Mouse (Mus musculus) kidney, postnatal 0 days (tissue): ENCODE measurements at regions not wholly inside any gene's neighbourhood (a gene's known extent, or its start where the extent isn't known, plus 50 kb on each side); places are given as distances from the start of the nearest gene placed in this dataset.

ENCODE experiments used
- ATAC-seq: fragments of 200-750 bp; cut with Nextera tagmentation; replicated peaks from 2 replicates; pipeline ENCODE4 v1.8.0; 2017; ENCODE audit warnings: low read depth, moderate number of reproducible peaks, moderate TSS enrichment, moderate library complexity; ENCODE audit not compliant: low FRiP score
- DNase-seq: peaks from one replicate; pipeline ENCODE4 v3.0.0-alpha.2; 2016; ENCODE audit warnings: low spot score
- H3K27ac ChIP-seq: fragments of 300-500 bp; sonication (generic); 2 replicates; pipeline ENCODE4 v1.5.1; 2014; ENCODE audit warnings: mild to moderate bottlenecking
- H3K27me3 ChIP-seq: fragments of 300-500 bp; sonication (generic); 2 replicates; pipeline ENCODE4 v1.6.1; 2014; ENCODE audit warnings: low read length, mixed read lengths; ENCODE audit not compliant: insufficient read depth
- H3K36me3 ChIP-seq: fragments of 300-500 bp; sonication (generic); 2 replicates; pipeline ENCODE4 v1.6.1; 2014; ENCODE audit warnings: low read length, mixed read lengths; ENCODE audit not compliant: insufficient read depth
- H3K4me1 ChIP-seq: fragments of 300-500 bp; sonication (generic); replicated peaks from 2 replicates; pipeline ENCODE4 v1.6.1; 2014; ENCODE audit warnings: antibody characterized with exemption, low read length, mixed read lengths; ENCODE audit not compliant: insufficient read depth
- H3K4me2 ChIP-seq: fragments of 300-500 bp; sonication (generic); 2 replicates; pipeline ENCODE4 v1.6.1; 2014; ENCODE audit warnings: mild to moderate bottlenecking, low read length, moderate library complexity, mixed read lengths
- H3K4me3 ChIP-seq: fragments of 300-500 bp; sonication (generic); replicated peaks from 2 replicates; pipeline ENCODE4 v1.5.1; 2014; ENCODE audit warnings: low read depth, low read length
- H3K9ac ChIP-seq: fragments of 300-500 bp; sonication (generic); 2 replicates; pipeline ENCODE4 v1.6.1; 2014; ENCODE audit warnings: low read depth, low read length
- H3K9me3 ChIP-seq: fragments of 300-500 bp; sonication (generic); replicated peaks from 2 replicates; pipeline ENCODE4 v1.6.1; 2016; ENCODE audit warnings: low read length, inconsistent platforms, mixed read lengths
- CTCF ChIP-seq: IDR thresholded peaks from 2 replicates; pipeline ENCODE4 v1.5.1; 2016; ENCODE audit warnings: antibody characterized with exemption, low read depth, mild to moderate bottlenecking, moderate library complexity
- WGBS: fragments of 180-500 bp; shearing (Covaris S2); extraction: QIAGEN DNeasy Blood & Tissue Kit; methylation state at CpG from one replicate; pipeline ENCODE4 v1.1.7; 2014; 5-methylcytosine and 5-hydroxymethylcytosine counted together

DNA sequence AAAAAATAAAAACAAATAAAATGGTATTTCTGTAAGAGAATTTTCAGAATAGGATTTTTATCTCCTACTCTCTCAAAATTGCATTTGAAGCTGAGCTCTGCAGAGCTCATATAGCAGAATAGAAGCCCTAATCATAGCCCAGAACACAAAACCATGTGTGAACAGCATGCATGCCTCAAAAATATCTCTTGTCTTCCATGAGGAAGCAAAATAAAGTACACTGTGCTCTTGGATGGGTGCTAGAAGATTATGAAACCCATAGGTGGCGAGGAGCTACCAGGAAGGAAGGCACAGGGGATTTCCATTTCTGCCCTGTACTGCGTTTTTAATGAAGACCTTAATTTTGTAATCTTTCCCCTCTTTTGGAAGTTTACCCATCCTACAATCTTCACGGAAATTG, 632.1 kb downstream of the Ndufa4 start:
- Histone ChIP-seq H3K27me3 (no peaks in the 10 kb centered on the region), H3K36me3 (no peaks in the 10 kb centered on the region), H3K4me1 (no peaks in the 10 kb centered on the region), H3K9ac (no peak overlapping the region), H3K4me3 (no peak overlapping the region), H3K9me3 (no peaks in the 10 kb centered on the region), H3K4me2 (no peak overlapping the region), H3K27ac (no peak overlapping the region)
- TF ChIP-seq CTCF, result no peak
- WGBS, result 79% methylated on average over 3 of the region's 3 CpGs
- DNase-seq, result no peak
- ATAC-seq, result no peak
